Mouse (Mus musculus): Measurements from ENCODE around the gene Fam187b.

Gene Fam187b

GRCm38 (mm10) chr7:31008889-31009288 is 35.3 kb downstream of the Fam187b start:
- DNase-seq (ENCODE audit: low read depth, low spot score) = no peak

- no peak for DNase-seq (ENCODE audit: low read depth, low spot score)
Measured at GRCm38 (mm10) chr7:31012971-31013370, 39.4 kb downstream of the Fam187b start.

GRCm38 (mm10) chr7:31017104-31017901 is 43.7 kb downstream of the Fam187b start:
- DNase-seq (ENCODE audit: low read depth, low spot score) = no peak

- no peak for DNase-seq (ENCODE audit: low read depth, low spot score)
Measured at GRCm38 (mm10) chr7:31028609-31029008, 55.0 kb downstream of the Fam187b start.

- DNase-seq (ENCODE audit: low read depth, low spot score) = no peak
Measured at GRCm38 (mm10) chr7:31030717-31031116, 57.1 kb downstream of the Fam187b start.

- no peak for DNase-seq (ENCODE audit: low read depth, low spot score)
Measured at GRCm38 (mm10) chr7:31031731-31032130, 58.1 kb downstream of the Fam187b start.

- no peak for DNase-seq (ENCODE audit: low read depth, low spot score)
Measured at GRCm38 (mm10) chr7:31033409-31034165, 60.0 kb downstream of the Fam187b start.

- no peak for DNase-seq (ENCODE audit: low read depth, low spot score)
Measured at GRCm38 (mm10) chr7:31034789-31035188, 61.2 kb downstream of the Fam187b start.

- DNase-seq (ENCODE audit: low read depth, low spot score) = no peak
Measured at GRCm38 (mm10) chr7:31035291-31035690, 61.7 kb downstream of the Fam187b start.

- no peak for DNase-seq (ENCODE audit: low read depth, low spot score)
Measured at GRCm38 (mm10) chr7:31036917-31037316, 63.3 kb downstream of the Fam187b start.

GRCm38 (mm10) chr7:31037675-31038074 is 64.1 kb downstream of the Fam187b start:
- DNase-seq (ENCODE audit: low read depth, low spot score) = no peak

GRCm38 (mm10) chr7:31039011-31039410 is 65.4 kb downstream of the Fam187b start:
- DNase-seq (ENCODE audit: low read depth, low spot score) = no peak

All from brain, embryonic 18.5 days (tissue).